Mouse (Mus musculus): ENCODE measurements around the gene Gfm2.
"Not testable (repeated sequence)": the region's sequence is repeated elsewhere in the genome, so short reads cannot be mapped to it uniquely, and the experiment has no call there.

Gene Gfm2

DNA sequence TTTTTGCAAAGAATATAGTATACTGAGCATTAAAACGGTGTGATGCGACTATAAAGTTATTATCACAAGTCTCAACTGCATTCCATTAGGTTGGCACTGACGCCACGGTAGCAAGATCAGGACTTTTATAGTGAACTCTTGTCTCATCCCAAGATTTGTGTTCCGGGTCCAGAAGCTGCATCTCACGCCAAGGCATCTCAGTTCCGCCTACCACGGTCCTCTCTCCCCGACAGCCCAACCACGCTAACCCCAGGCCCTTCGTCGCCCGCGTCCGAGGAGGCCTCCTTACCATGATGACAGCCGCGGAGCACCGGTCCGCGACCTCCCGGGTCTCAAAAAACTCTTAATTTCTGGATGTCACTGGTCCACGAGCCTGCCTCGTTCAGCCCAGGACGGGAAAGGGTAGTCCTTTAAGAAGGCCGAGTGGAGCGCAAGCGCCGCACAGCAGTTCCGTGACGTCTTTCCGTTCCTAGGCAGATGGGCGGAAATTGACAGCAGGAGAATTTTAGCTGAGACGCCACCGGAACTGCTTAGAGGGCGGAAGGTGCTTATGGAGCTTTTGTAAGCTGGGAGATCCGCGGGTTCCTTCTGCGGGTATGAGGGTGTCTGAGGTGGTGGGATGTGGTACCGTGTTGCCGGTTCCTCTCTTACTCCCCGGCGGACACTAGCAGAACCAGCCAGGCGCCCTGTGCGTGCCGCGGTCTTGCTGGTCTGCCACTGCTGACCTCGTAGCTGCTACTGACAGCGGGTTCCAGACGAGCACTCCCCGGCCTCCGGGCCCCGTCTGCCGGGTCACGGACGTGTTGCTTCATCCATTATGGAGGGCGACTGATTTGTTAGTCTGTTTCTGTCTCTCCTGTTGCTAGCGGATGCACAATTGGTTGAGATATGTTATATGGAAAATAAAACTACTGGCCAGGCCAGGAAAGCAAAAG lies at the start of gene Gfm2, which contains the start of gene Nsa2:
TSS of gene Gfm2 (plus strand) at position 472 of the 935 bp plus-strand sequence.
TSS of gene Nsa2 (minus strand) at position 472 of the 935 bp plus-strand sequence.
- DNase-seq = peak; percentile 91

DNA sequence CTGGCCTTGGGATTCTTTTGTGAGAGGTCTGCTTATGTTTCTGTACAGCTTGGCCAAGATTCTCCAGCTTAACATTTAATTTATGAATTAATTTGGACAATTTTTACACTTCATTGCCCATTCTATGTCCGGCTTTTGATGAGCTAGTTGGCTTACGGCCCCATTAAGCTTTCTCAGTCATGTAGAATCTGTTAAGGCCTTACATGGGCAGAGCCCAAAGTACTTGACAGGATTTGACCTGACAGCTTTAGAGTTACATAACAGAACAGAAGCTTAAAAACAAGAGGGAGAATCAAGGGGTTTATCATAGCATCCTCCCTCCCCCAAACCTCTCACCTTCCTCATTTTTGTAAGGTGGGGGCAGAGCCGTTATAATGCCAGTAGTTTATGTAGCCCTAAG lies 49.6 kb upstream of the Gfm2 start:
- no peak for DNase-seq

DNA sequence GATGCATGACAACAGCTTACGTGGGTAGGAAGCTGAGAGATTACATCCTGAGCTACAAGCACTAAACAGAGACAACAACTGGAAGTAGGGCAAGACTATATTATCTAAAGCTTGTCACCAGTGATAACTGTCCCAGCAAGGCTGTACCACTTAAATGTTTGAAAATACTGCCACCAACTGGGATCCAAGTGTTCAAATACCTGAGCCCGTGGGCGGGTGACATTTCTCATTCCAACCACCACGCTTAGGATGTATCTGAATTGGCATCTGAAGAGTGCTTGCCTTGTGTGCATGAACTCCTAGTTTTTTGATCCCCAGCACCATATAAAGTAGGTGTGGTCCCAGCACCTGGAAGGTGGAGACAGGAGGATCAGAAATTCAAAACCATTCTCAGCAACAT lies 42.0 kb upstream of the Gfm2 start:
- no peak for DNase-seq

- DNase-seq = peak; percentile 22
These were observed 38.4 kb upstream of the Gfm2 start, which contains the start of gene Gm6169 for GRCm38 (mm10) chr13:97099187-97099852. Gm6169 (minus strand) TSS chr13:97099237.

GRCm38 (mm10) chr13:97104996-97105395 lies 32.7 kb upstream of the Gfm2 start:
- no peak for DNase-seq

GRCm38 (mm10) chr13:97107721-97108120 lies 30.0 kb upstream of the Gfm2 start:
- peak; percentile 8 for DNase-seq

DNA sequence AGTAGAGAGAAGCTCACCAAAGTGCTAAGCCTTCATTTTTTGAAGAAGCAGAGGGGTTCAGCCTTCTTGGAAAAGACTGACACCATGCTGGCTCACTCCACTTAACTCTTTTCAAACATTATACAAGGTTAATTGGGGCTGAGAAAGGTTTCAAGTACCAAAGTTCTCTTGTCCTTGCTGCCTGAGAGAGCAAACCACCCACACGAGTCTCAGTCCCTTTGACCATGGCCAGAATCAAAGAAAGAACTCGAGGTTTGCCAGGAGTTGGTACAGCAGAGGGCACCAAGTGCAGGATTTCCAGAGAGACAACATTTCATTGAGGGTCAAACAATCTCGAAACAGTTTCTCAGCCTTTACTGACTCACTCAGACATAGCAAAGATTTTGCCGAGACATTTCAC lies 28.7 kb upstream of the Gfm2 start:
- DNase-seq = peak; percentile 51

DNA sequence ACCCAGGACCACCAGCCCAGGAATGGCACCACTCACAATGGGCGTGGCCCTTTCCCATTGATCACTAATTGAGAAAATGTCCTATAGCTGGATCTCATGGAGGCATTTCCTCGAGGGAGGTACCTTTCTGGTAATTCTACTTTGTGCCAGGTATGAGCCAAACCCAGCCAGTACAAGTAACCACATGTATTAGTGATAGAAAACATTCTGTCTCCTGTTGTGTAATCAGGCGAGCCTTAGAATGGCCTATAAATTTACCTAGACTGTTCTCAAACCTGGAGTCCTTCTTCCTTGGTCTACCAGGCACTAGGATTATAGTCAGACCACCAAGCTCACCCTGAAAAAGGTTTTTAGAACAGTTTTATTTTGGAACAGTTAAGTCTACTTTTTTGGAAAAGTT lies 16.4 kb upstream of the Gfm2 start:
- DNase-seq = no peak

DNA sequence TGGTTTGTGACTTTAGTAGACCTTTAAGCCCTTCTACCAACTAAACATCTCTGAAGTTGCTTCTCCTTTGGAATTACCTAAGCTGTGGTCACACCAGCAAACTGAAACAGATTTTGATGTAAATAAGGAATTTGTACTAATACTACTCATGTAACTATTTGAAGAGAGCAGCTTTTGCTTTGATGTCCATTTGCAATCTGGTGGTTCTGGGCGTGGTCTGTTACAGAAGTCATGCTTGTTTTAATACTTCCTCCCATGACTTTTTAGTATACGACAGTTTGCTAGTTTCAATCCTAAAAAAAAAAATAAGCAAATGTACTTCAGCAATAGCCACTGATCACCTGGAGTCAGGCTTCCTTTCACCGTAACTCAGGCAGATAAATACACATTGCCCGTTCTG lies 8.1 kb upstream of the Gfm2 start:
- not testable (repeated sequence) for DNase-seq

DNA sequence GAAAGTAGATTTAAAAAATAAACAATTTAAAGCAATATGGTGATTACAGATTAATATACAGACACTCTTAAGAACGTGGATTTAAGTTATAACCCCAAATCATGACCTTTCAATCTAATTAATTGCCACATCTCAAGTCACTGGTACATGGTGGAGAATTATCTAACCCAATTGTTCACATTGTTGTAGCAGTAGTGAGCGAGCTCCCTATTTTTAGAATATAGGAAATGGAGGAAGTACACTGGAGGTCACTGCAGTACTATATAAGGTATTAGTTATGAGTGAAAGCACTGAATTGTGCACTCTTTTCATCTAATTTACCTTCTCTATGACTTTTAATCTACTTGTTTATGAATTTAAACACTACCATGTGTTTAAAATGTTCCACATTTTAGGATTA lies 7.3 kb upstream of the Gfm2 start:
- DNase-seq = not testable (repeated sequence)

GRCm38 (mm10) chr13:97138404-97138931 lies 731 bp downstream of the Gfm2 start:
- DNase-seq = not testable (repeated sequence)

DNA sequence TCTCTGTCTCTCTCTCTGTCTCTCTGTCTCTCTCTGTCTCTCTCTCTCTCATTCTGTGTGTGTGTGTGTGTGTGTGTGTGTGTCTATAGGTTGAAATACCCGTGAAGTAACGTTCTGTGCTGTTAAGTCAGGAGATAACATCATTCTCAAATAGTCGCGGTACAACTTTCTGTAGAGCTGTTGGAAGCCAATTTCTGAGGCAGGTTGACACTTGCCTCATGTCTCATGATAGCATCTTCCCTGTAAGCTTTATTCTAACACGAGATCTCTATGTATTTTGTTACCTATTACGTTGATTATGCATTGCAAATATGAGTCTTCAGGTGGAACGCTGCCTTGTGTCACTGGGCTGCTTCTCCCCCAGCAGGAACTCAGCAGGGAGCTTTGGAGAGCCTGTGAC lies 4.6 kb downstream of the Gfm2 start:
- DNase-seq = no peak

DNA sequence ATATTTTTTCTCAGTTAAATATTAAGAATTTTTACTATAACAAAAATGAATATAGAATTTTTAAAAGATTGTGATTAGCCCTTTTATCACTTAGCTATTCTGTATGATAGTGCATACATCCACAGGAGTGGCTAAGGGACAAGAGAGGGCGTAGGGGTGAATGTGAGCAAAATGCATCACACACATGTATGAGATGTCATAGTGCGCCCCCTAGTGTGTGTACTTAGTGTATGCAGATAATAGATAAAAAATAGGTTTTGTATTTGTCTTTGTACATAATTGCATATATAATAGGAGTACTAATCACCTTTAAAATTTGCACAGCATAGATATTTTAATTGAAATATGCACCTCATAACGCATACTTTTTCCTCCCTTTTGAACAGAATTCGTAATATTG lies 8.1 kb downstream of the Gfm2 start:
- no peak for DNase-seq

DNA sequence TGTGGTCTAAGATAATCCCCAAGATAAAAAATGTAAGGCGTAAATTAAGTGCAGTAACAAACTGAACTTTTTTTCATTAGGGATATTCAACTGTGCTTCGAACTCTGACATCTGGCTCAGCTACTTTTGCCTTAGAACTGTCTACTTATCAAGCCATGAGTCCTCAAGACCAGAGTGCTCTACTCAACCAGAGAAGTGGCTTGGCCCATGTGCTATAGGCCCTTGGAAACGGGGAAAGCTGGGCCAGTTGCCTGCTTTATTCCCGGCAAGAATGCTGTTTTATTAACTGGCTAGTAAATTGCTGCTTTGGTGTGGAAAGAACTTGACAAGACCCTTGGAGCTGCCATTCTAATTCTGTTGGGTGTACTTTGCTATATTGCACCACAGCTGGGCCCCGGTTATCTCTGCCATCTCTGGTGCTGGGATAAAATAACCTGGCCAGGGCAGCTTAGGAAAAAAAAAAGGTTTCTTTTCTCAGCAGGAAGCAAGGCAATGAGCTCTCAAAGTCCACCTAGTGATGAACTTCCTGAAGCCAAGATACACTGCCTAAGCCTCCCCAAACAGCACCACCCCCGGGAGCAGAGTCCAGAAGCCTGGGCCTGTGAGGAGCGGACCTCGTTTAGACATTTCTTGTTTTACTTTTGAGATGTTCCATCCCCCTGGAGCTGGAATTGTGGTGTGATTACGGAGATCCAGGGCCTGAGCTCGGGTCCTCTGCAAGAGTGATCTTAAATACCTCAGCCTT lies 38.0 kb downstream of the Gfm2 start:
- peak; percentile 73 for DNase-seq

GRCm38 (mm10) chr13:97176731-97177130 lies 39.0 kb downstream of the Gfm2 start:
- DNase-seq = no peak

DNA sequence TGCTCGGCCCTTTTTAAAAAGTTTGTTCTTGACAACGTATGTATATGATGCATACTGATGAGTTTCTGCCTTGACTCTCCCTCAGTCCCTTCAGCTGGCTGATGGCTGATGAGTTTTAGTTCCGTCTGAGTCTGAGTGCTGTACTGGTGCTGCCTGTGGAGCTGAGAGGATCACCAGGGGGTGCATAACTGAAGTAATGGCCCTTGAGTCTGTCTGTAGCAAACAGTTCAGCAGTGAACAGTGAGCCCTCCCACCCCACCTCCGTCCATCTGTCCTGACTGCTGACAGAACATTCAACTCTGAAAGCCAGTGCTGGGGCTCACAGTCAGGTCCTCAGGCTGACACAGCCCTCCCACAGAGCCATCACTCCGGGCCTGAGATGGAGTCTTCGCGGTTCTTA lies 41.2 kb downstream of the Gfm2 start:
- no peak for DNase-seq

DNA sequence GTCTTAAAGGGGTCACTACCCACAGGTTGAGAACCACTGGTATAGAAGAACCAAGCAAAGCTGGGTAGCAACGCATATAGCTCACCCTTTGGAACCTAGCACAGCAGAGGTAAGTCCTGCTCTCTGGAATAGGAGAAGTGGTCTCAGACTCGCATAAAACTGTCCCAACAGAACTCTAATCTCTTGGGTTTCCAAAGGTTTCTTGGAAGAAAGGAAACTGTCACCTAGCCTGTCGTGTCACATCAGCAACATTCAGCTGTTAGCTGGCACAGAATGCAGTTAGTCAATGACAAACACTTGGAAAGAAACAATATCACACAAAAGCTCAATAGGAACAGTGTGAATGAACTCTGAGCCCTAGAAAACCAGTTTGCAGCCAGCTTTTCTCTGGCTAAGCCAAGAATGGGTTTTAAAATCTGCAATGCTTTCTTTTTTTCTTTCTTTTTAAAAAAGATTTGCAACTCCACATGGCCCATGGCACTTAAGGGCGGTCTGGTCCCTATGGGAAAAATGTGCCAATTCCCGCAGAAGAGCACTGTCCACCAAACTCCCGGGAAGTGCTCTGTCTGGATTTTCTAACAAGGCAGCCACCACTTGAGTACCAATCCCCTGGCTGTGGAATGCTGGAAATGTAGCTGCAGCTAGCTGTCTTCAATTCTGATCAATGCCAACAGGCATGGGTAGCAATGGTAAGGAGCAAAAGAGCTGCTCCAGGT lies 42.5 kb downstream of the Gfm2 start:
- no peak for DNase-seq

DNA sequence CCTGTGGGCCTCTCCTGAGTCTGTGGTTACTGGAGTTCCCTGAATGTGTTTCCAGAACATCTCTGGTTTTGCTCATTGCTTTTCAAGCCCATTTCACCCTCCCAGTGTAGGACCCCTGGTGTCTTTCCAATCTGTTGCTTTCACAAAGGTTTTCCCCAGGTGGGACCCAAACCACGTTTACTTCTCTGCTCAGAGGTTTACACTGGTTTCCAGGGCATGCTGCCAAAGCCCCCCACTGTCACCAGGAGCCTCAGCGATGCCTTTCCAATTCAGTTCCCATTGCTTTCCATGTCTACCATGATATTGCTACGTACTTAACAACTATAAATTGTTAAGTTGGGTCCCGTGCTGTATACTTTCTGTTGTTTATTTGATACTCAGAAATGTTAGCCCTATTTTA lies 45.1 kb downstream of the Gfm2 start:
- DNase-seq = no peak

- no peak for DNase-seq
These were observed 46.4 kb downstream of the Gfm2 start for GRCm38 (mm10) chr13:97184168-97184567.

DNA sequence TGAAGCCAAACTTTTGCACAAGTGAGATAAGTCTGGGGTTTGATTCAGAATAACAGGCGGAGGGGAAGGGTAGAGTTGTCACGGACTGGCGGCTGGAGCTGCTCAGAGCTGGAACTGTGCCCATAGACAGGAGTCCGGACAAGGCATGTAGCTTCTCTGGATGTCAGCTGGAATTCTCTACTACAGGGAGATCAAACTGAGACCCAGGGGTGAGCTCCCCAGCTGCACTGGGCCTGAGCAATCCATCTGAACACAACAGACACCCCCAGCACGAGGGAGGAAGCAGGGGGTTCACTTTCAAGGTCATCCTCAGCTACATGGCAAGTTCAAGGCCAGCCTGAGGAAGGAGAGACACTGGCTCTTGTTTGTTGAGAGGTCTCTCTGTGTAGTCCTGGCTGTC lies 46.9 kb downstream of the Gfm2 start:
- DNase-seq = no peak

DNA sequence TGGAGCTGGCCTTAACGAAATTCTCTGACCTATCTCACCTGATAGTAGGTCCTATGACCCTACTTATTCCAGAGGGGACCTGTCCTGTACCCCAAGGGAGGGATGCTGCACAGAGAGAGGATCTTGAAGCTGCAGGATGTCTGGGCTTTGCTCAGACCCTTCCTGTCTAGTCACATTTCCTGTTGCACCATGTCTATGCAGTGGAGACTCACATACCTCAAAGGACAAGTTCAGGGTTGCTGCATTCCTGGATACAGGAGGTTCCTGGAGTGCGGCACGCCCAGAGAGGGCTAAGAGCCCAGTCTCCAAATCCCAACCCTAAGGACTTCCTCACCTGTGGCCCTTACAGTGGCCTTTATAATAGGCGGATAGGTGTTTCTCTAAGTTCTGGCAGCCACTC lies 48.6 kb downstream of the Gfm2 start:
- DNase-seq = no peak

DNA sequence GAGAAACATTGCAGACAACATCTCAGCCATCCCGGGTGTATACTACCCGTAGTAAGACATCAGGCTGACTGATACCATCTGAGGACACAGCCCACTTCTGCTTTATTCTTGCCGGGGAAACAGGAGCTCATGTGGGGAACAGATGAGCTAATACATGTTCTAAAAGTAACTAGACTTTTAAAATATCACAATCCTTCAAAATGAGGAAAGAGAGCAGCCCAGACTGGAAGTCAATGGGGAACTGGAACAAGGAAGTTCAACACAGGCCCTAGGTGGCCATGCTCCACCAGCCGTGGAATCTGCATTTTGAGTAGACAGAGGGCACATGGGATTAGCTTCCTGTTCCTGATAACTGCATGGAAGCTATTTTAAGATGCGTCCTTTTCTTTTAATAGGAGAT lies 50.0 kb downstream of the Gfm2 start:
- DNase-seq = no peak

All from kidney, adult 11 months (tissue).